Mouse (Mus musculus): ENCODE data around the gene Acp2. TPM values are rescaled to one million over a fixed set of nuclear protein-coding genes. Genes with fewer than 3 reads are reported as not detected.
"Not testable (repeated sequence)": the region's sequence is repeated elsewhere in the genome, so short reads cannot be mapped to it uniquely, and the experiment has no call there.

Acp2 gene
- polyA plus RNA-seq, 1 experiment from 2014 or later = 27.3 TPM

- ATAC-seq (replicated peaks; ENCODE audit: low FRiP score) = no peak; the same call in 1 of the 2 replicates
- peak overlapping the region; percentile 96 for H3K27ac ChIP-seq
- no peaks in the 10 kb centered on the region for H3K27me3 ChIP-seq
- H3K4me1 ChIP-seq = peaks cover 17% of the 10 kb centered on the region
- H3K4me3 ChIP-seq (replicated peaks) = peak overlapping the region; percentile 63
- H3K9ac ChIP-seq = peak overlapping the region; percentile 69
- peaks cover 34% of the 10 kb centered on the region for H3K36me3 ChIP-seq
- H3K9me3 ChIP-seq (replicated peaks) = no peaks in the 10 kb centered on the region
- WGBS = 12% methylated on average over 20 of the region's 20 CpGs
- H3K4me2 ChIP-seq = peak overlapping the region; percentile 67
These were observed 429 bp downstream of the Acp2 start for GRCm38 (mm10) chr2:91202972-91203656.

DNA sequence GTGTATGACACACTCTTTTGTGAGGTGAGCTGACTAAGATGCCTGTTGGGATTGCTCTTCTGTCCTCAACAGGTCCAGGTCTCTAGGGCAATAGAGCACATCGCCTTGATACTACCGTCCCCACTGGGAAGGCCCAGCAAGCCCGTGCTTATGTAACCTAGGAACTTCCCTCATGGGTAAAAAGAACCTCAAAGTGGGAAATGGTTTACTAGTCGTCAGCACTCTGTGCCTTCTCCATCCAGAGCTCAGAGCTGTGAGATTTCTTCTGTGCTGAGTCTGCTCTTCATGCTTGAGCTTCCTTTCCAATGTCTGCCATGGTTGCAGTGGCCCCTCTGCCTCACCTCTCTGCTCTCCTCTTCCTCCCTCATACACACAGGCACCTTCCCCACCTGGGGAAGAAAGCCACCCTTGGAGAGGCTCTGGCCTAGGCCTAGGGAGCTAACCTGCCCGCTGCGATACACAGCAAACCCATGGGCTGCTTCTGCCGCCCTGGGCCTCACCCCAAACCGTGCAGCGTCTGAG lies 3.6 kb downstream of the Acp2 start:
- no peak for ATAC-seq (replicated peaks; ENCODE audit: low FRiP score)
- H3K4me3 ChIP-seq (replicated peaks) = no peak overlapping the region
- no peak overlapping the region for H3K4me2 ChIP-seq
- WGBS = 88% methylated on average over 9 of the region's 9 CpGs
- no peak overlapping the region for H3K9ac ChIP-seq
- H3K9me3 ChIP-seq (replicated peaks) = no peaks in the 10 kb centered on the region
- H3K4me1 ChIP-seq = peaks cover 17% of the 10 kb centered on the region
- no peaks in the 10 kb centered on the region for H3K27me3 ChIP-seq
- H3K27ac ChIP-seq = no peak overlapping the region
- H3K36me3 ChIP-seq = peaks cover 64% of the 10 kb centered on the region

DNA sequence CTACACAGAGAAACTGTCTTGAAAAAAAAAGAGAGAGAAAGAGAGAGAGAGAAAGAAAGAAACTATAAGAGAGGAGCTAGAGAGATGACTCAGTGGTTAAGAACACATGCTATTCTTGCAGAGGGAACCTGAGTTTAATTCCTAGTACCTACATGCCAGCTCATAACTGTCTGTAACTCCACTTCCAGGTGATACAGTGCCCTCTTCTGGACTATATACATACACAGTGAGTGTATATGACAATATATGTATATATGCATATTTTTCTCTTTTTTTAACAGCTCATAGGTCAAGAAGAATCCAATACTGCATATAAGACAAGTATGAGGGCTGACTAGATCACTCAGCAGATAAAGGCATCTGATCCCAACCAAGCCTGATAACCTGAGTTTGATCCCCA lies 10.6 kb downstream of the Acp2 start:
- H3K4me2 ChIP-seq = no peak overlapping the region
- H3K9ac ChIP-seq = no peak overlapping the region
- H3K36me3 ChIP-seq = peaks cover 78% of the 10 kb centered on the region
- no peak for ATAC-seq (replicated peaks; ENCODE audit: low FRiP score)
- no peaks in the 10 kb centered on the region for H3K4me1 ChIP-seq
- no peak overlapping the region for H3K27ac ChIP-seq
- no peaks in the 10 kb centered on the region for H3K27me3 ChIP-seq
- H3K9me3 ChIP-seq (replicated peaks) = no peaks in the 10 kb centered on the region
- no peak overlapping the region for H3K4me3 ChIP-seq (replicated peaks)

DNA sequence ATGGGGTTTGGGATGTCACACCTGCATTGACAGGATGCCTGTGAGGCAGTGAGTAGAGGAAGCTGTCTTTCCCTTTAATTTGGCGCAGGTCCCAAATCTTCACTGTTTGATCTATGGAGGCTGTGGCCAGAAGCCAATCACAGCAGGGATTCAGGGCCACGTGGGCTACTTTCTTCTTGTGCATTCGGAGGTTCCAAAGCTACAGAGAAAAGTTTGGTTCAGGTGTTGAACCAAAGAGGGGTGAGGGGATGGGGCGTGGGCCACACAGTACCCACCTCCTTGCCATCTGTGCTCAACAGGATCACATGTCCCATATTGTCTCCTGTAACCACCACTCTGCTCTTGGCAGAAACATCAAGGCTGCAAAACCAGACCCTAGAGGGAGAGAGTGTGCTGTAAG lies 14.3 kb downstream of the Acp2 start:
- H3K27me3 ChIP-seq = no peaks in the 10 kb centered on the region
- ATAC-seq (replicated peaks; ENCODE audit: low FRiP score) = no peak
- H3K27ac ChIP-seq = no peak overlapping the region
- no peak overlapping the region for H3K9ac ChIP-seq
- WGBS = 62% methylated on average over 4 of the region's 4 CpGs
- peaks cover 43% of the 10 kb centered on the region for H3K36me3 ChIP-seq
- no peaks in the 10 kb centered on the region for H3K9me3 ChIP-seq (replicated peaks)
- no peaks in the 10 kb centered on the region for H3K4me1 ChIP-seq
- no peak overlapping the region for H3K4me2 ChIP-seq
- no peak overlapping the region for H3K4me3 ChIP-seq (replicated peaks)

- WGBS = 97% methylated on average over 3 of the region's 3 CpGs
These were observed 17.8 kb downstream of the Acp2 start for GRCm38 (mm10) chr2:91220501-91220900.

DNA sequence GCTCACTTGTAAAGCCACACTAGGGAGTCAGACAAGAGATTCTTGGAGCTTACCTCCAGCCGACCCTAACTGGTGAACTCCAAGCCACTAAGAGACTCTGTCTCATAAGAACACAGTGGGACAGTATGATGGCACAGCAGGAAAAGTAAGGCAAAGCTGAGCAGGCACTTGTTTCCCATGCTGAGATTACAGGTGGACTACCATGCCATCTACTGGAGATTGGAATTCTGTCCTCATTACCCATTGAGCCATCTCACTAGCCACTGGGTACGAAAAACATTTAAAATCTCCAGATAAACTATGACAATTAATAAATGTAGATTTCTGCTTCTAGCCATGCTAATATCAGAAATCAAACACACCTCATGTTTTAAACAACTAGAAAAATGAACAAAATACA lies 20.9 kb downstream of the Acp2 start:
- ATAC-seq (replicated peaks; ENCODE audit: low FRiP score) = no peak
- WGBS = 88% methylated on average over 2 of the region's 2 CpGs
- no peak overlapping the region for H3K4me2 ChIP-seq

More at GRCm38 (mm10) chr2:91220501-91220900, 17.8 kb downstream of the Acp2 start:
- Histone ChIP-seq H3K4me1 (no peaks in the 10 kb centered on the region), H3K4me3 (replicated peaks) (no peak overlapping the region), H3K27me3 (no peaks in the 10 kb centered on the region), H3K36me3 (peaks cover 11% of the 10 kb centered on the region; the same call in 1 of the 2 replicates), H3K9ac (no peak overlapping the region), H3K9me3 (replicated peaks) (no peaks in the 10 kb centered on the region), H3K4me2 (no peak overlapping the region), H3K27ac (no peak overlapping the region)
- ATAC-seq (replicated peaks; ENCODE audit: low FRiP score) = no peak

DNA sequence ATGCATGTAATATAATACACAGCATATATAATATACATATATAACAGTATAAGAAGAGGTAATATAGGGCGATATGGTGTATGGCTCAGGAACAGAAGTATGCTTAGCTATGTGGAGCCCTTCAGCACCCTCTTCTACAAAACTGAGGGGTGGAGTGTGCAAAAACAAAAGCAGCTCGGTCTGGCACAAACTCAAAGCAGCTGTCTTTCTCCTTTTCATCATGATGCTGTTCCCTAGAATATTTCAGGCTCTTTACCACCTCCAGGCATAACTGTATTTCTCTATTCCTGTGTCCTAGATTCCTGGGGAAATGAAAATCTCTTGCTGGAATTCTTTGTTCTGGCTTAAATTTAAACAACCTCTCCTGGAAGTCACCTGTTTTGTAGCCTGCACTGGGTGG lies 27.1 kb downstream of the Acp2 start:
- WGBS = 83% methylated on average over 2 of the region's 2 CpGs
- Histone ChIP-seq H3K4me2 (no peak overlapping the region), H3K4me3 (replicated peaks) (no peak overlapping the region), H3K9ac (no peak overlapping the region), H3K9me3 (replicated peaks) (no peaks in the 10 kb centered on the region), H3K27me3 (no peaks in the 10 kb centered on the region), H3K4me1 (no peaks in the 10 kb centered on the region), H3K27ac (no peak overlapping the region), H3K36me3 (peaks cover 6% of the 10 kb centered on the region; the same call in 1 of the 2 replicates)
- ATAC-seq (replicated peaks; ENCODE audit: low FRiP score) = no peak

More for the DNA sequence above, 20.9 kb downstream of the Acp2 start:
- Histone ChIP-seq H3K9me3 (replicated peaks) (no peaks in the 10 kb centered on the region), H3K27ac (no peak overlapping the region), H3K36me3 (no peaks in the 10 kb centered on the region), H3K27me3 (no peaks in the 10 kb centered on the region), H3K4me1 (no peaks in the 10 kb centered on the region), H3K4me3 (replicated peaks) (no peak overlapping the region), H3K9ac (no peak overlapping the region)

- Histone ChIP-seq H3K4me1 (peaks cover 9% of the 10 kb centered on the region), H3K4me2 (peak within 1 kb of the TSS; percentile 86), H3K36me3 (peaks cover 6% of the 10 kb centered on the region; the same call in 1 of the 2 replicates), H3K27me3 (no peaks in the 10 kb centered on the region), H3K27ac (peak within 1 kb of the TSS; percentile 96), H3K9me3 (replicated peaks) (no peaks in the 10 kb centered on the region), H3K4me3 (replicated peaks) (peak within 1 kb of the TSS; percentile 61), H3K9ac (peak within 1 kb of the TSS; percentile 51)
- ATAC-seq (replicated peaks; ENCODE audit: low FRiP score) = peak; percentile 99
- under 1% methylated on average over 46 of the region's 48 CpGs for WGBS
These were observed 34.2 kb downstream of the Acp2 start, which contains the start of gene Ddb2 for GRCm38 (mm10) chr2:91236601-91237510. Gene Ddb2, minus strand, starts transcription at chr2:91236982.

DNA sequence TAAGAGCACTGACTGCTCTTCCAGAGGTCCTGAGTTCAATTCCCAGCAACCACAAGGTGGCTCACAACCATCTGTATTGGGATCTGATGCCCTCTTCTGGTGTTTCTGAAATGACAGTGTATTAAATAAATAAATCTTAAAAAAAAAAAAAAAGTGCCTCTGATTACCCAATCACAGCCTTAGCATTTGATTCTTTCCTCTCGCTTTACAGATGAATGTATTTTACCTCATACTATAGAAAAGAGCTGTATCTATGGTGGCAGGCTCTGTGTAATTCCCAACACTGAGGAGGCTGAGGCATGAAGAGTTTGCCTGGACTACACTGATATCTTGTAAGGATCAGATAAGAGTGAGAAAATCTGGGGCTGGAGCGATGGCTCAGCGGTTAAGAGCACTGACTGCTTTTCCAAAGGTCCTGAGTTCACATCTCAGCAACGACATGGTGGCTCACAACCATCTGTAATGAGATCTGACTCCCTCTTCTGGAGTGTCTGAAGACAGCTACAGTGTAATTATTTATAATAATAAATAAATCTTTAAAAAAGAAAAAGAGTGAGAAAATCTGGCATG lies 34.9 kb downstream of the Acp2 start:
- Histone ChIP-seq H3K27ac (peak overlapping the region; percentile 96), H3K4me3 (replicated peaks) (peak overlapping the region; percentile 61), H3K9ac (peak overlapping the region; percentile 41; the same call in 1 of the 2 replicates), H3K4me2 (peak overlapping the region; percentile 86)
- not testable (repeated sequence) for H3K36me3 ChIP-seq; ATAC-seq (replicated peaks; ENCODE audit: low FRiP score); H3K4me1 ChIP-seq; H3K27me3 ChIP-seq; H3K9me3 ChIP-seq (replicated peaks)
- WGBS = 17% methylated on average over 4 of the region's 4 CpGs

DNA sequence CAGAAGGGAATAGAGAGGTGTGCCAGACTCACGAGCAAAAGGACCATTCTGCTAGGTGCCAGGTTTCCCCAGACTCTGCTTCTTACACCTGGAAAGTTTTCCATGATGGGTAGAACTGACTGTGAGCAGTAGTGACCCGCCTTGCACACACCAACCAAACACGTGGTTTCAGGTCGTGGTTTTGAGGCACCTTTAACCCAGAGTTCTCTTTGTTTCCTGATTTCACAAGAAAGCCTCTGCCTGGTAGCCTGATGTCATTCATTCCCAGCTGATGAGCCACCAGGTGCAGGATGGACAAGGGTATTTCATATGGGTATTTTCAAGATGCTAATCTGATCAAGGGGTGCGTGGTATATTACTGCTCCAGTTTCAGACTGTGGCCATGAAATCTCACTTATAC lies 39.9 kb downstream of the Acp2 start:
- Histone ChIP-seq H3K9ac (no peak overlapping the region), H3K27ac (no peak overlapping the region), H3K9me3 (replicated peaks) (no peaks in the 10 kb centered on the region), H3K4me1 (peaks cover 3% of the 10 kb centered on the region), H3K4me3 (replicated peaks) (no peak overlapping the region), H3K27me3 (no peaks in the 10 kb centered on the region), H3K36me3 (no peaks in the 10 kb centered on the region), H3K4me2 (no peak overlapping the region)
- 60% methylated on average over 5 of the region's 5 CpGs for WGBS
- ATAC-seq (replicated peaks; ENCODE audit: low FRiP score) = no peak

DNA sequence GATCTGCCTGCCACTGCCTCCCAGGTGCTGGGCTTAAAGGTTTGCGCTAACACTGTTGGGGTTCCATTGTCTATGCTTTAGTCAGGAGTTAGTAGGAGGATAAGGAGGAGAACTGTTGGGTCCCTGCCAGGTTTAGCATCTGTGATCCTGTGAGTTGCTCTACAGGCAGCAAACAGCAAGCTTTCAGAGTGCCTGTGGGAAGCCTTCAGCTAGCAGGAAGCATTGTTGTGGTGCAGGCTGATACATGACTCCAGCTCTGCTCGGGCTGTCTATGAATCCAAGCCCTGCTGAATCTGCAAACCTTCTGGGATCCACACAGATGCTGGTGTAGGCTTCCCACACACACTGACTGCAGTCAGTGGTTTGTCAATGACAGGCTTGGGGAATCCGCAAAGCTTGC lies 40.7 kb downstream of the Acp2 start:
- no peak for ATAC-seq (replicated peaks; ENCODE audit: low FRiP score)
- H3K4me1 ChIP-seq = no peaks in the 10 kb centered on the region
- WGBS = 71% methylated on average over 3 of the region's 3 CpGs
- no peaks in the 10 kb centered on the region for H3K9me3 ChIP-seq (replicated peaks)
- H3K4me2 ChIP-seq = no peak overlapping the region
- H3K27me3 ChIP-seq = no peaks in the 10 kb centered on the region
- H3K4me3 ChIP-seq (replicated peaks) = no peak overlapping the region
- no peak overlapping the region for H3K27ac ChIP-seq
- H3K36me3 ChIP-seq = no peaks in the 10 kb centered on the region
- no peak overlapping the region for H3K9ac ChIP-seq
